24 mouse cellular contexts compared by ENCODE assay signal in genomic region chr2:163256765-163257164, GRCm38 (mm10).
"Had no signal": no experiment of that assay in that cellular context is flagged by ENCODE, and none has a peak within 500 bp of the region (broad histone marks: within the 10 kb centered on the region; RNA-seq: fewer than 3 reads in every experiment).

No protein-coding gene starts in this region.

- H3K9me3 ChIP-seq: kidney, embryonic 15.5 days; limb, embryonic 12.5 days; liver, embryonic 12.5 days; liver, embryonic 15.5 days; midbrain, embryonic 12.5 days; midbrain, embryonic 15.5 days; neural tube, embryonic 12.5 days; neural tube, embryonic 15.5 days had no signal

- H3K27me3 ChIP-seq: midbrain, embryonic 12.5 days; midbrain, embryonic 15.5 days; neural tube, embryonic 12.5 days; neural tube, embryonic 15.5 days had no signal

- DNase-seq: kidney, adult 11 months; kidney, adult 8-10 months; kidney, postnatal 10 days; kidney, postnatal 36 days; layer of hippocampus, postnatal 36 days; liver; lung, adult 2 months; right cerebral cortex, adult 18-20 months; right cerebral cortex, postnatal 14 days; right cerebral cortex, postnatal 4 days; thymus, adult 2 months; thymus, postnatal 14 days; thymus, postnatal 4 days had no signal

- ATAC-seq: liver, embryonic 12.5 days; midbrain, embryonic 15.5 days had no signal

- H3K9ac ChIP-seq: kidney, embryonic 15.5 days; limb, embryonic 12.5 days; liver, embryonic 12.5 days; liver, embryonic 15.5 days; midbrain, embryonic 12.5 days; midbrain, embryonic 15.5 days; neural tube, embryonic 12.5 days; neural tube, embryonic 15.5 days had no signal

- H3K27ac ChIP-seq: kidney, embryonic 15.5 days; left cerebral cortex, adult 2 months; limb, embryonic 12.5 days; liver, embryonic 12.5 days; liver, embryonic 15.5 days; macrophage; midbrain, embryonic 12.5 days; midbrain, embryonic 15.5 days; neural tube, embryonic 12.5 days; neural tube, embryonic 15.5 days; stomach, postnatal 0 days had no signal

- H3K4me3 ChIP-seq: kidney, embryonic 15.5 days; left cerebral cortex, adult 2 months; limb, embryonic 12.5 days; liver, embryonic 12.5 days; liver, embryonic 15.5 days; midbrain, embryonic 12.5 days; midbrain, embryonic 15.5 days; neural tube, embryonic 12.5 days; neural tube, embryonic 15.5 days had no signal

- H3K4me2 ChIP-seq: kidney, embryonic 15.5 days; limb, embryonic 12.5 days; liver, embryonic 12.5 days; liver, embryonic 15.5 days; midbrain, embryonic 12.5 days; midbrain, embryonic 15.5 days; neural tube, embryonic 12.5 days; neural tube, embryonic 15.5 days had no signal

- H3K36me3 ChIP-seq: kidney, embryonic 15.5 days; limb, embryonic 12.5 days; liver, embryonic 12.5 days; liver, embryonic 15.5 days; midbrain, embryonic 12.5 days; midbrain, embryonic 15.5 days; neural tube, embryonic 12.5 days; neural tube, embryonic 15.5 days had no signal
